Mouse (Mus musculus): ENCODE measurements around the gene Csnk1d.

The Csnk1d gene

GRCm38 (mm10) chr11:120954936-120955335, 36.2 kb downstream of the Csnk1d start:
- in situ Hi-C loops (cut with MboI, MseI), result no loop called here

DNA sequence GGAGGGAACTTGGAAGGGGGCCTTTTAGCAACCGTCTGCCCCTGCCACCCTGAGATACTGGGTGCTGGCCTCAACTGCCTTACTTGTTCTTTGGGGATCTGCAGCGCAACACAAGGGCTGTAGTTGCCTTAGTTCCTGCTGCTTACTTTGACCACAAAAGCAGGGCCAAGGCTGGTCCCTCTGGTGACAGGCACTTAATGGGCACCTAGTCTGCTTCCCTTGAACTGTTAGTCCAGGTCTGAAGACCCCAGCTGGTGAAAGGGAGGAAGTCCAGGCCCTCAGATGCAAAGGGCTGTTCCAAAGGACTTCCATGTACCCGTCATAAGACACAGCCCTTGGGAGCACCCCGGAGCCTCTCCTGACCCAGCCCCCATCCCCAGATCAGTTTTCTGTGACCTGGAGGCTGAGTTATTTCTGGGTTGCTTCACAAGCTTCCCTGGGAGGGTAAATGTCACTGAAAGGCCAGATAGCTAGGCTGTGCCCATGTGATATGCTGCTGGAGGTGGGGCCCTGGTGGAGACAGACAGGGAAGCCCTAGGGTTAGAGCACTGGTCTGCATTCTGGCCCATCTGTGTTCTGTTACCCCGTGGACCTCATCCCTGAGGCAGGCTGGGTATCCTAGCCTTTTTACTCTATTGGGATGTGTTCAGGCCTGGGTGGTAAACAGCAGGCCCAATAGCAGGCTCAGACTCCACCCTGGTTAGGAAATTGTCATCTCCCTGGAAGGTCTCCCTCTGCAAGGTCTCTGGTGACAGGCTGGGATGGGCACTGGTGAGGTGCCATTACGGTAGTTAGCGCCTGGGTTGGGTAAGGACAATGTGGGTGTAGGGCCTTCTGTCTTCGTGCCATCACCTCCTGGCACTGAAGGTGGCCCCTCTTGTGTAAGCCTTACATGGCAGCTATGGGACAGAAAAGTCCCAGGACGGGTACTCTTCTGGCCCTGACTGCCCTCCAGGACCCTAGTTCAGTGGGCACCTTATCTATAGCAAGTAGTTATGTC, 39.1 kb downstream of the Csnk1d start:
- in situ Hi-C loops (cut with MboI, MseI), result no loop called here

GRCm38 (mm10) chr11:120951237-120951636, 39.9 kb downstream of the Csnk1d start:
- in situ Hi-C loops (cut with MboI, MseI), result no loop called here

DNA sequence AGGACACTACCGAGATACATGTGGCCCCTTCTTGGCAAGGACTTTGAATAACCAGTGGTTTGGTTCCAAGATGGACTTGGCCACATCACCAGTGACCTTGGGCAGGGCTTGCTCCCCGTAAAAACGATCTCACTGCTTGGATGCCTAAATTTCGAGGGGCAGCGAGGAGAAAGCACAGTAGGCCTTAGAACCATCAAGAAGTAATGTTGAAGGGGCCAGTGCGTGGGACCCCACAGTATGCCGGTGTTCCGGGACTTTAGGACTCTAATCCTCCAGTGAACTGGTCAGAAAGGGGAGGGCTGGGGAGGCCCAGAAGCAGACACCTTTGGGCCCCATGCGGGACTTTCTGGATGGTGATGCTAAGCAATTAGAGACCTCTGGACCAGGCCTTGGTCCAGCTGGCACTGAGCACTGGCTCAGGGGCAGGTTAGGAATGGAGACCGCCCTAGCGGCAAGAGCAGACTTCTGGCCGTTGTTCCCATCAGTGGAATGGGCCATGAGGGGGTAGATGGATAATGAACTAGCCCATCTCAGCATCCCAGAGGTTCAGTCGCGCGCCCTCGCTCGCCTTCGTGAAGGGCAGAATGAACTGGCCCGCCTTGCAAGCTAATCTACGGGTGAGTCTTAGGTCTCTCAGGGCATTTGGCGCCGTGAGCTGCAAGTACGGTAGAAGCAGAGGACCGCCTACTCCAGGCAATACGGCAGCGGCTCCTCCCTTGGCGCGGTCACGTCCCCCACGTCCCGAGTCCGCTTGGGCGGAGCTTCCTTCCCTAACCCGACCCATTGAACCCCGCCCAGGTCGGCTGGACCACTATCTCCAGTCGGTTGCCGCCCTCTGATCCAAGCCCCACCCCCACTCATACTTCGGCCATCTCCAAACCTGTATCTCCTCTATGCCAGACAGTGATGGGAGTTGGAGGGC, 40.6 kb downstream of the Csnk1d start:
- in situ Hi-C loops (cut with MboI, MseI), result no loop called here

DNA sequence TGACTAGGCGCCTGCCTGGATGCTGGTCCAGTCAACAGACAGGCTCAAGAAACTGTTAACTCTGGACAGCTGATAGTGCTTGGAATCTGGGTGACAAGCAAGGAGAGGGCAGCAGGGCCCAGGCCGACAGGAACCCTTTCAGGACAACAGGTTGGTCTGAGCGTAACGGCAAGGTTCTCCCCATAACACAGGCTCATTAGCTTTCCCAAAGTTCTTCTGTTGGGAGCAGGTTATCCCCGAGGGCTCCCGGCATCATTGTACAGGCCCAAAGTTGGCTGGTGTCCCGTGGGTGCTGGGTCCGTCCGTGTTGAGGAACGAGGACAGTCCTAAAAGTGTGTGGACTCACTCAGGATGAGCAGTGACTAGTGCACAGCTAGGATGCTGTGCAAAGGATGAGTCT, 41.3 kb downstream of the Csnk1d start:
- in situ Hi-C loops (cut with MboI, MseI), result no loop called here

GRCm38 (mm10) chr11:120948861-120949851, 42.0 kb downstream of the Csnk1d start:
- in situ Hi-C loops (cut with MboI, MseI), result no loop called here

DNA sequence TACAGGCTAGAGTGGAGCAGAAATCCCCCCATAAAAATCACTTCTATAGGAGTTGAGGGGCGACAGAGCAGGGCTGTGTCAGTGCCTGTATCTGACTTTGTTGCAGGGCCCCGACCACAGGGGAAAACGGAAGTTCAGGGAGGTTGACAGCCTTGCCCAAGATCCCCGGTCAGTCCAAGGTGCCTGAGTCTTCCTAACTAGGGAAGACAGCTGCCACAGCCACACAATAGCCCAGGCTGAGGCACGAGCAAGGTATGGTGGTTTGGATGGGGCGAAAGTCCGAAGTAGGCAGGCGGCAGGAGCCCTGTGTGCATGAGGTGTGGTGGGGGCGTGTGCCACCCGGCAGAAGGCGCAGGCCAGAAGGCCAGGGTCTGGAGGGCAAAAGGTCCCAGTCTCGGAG, 42.8 kb downstream of the Csnk1d start, which contains the start of gene Slc16a3:
Gene Slc16a3, plus strand, starts transcription at position 153 of the 400 bp plus-strand sequence.
- in situ Hi-C loops (cut with MboI, MseI), result no loop called here

DNA sequence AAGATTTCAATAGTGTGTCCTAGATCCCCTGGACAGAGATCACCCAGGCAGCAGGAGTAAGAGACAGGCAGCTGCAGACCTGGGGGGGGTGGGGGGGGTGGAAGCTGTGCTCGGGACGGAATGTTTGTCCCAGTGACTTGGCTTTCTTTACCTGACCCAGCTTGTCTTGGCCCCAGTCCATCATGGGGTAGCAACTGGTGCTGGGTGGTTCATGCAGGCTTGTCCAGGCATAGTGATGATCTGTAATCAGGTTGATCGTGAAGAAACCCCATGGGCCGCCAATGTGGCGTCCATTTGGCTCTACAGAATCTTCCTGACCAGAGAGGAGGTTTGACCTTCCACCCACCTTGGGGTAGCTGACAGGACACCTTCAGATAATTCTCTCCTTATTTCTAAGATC, 45.2 kb downstream of the Csnk1d start:
- in situ Hi-C loops (cut with MboI, MseI), result no loop called here

GRCm38 (mm10) chr11:120945266-120945665, 45.9 kb downstream of the Csnk1d start:
- in situ Hi-C loops (cut with MboI, MseI), result no loop called here

DNA sequence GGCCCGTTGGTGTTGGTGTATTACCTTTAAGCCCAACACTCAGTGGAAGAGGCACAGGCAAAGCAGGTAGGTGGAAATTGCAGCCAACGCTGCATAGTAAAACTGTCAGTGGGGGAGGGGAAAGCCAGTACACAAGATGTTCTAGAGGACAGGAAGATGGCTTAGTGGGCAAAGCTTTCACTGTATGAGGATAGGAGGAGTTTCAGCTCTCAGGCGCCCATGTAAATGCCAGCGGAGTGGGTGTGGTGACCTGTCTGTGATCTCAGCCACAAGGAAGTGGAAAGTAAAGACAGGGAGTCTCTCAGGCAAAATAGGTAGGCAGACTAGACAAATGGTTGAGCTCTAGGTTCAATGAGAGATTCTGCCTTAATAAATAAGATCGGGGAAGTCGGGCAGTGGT, 50.2 kb downstream of the Csnk1d start:
- in situ Hi-C loops (cut with MboI, MseI), result no loop called here

DNA sequence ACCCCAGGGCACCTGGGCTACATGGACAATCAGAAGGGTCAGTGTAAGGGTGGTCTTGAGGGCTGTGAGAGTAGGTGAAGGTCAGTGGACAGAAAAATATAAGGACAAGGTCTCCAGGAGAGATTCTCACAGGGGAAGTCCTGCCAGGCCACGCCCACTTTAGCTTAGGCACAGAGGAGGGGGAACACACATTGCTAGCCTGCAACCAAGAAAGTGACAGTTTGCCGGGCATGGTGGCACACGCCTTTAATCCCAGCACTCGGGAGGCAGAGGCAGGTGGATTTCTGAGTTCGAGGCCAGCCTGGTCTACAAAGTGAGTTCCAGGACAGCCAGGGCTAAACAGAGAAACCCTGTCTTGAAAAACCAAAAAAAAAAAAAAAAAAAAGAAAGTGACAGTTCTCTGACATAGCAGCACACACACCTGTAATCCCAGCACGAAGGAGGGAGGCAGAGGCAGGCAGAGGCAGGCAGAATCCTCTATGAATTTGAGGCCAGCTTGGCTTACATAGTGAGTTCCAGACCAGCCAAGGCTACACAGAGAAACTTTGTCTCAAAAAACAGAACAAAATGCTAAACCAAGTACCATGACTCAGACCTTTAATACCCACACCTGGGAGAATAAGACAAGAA, 51.3 kb downstream of the Csnk1d start:
- in situ Hi-C loops (cut with MboI, MseI), result loop anchor here (5.0 kb wide), 1 partner anchor 1283 kb away; no protein-coding TSS in a partner anchor

DNA sequence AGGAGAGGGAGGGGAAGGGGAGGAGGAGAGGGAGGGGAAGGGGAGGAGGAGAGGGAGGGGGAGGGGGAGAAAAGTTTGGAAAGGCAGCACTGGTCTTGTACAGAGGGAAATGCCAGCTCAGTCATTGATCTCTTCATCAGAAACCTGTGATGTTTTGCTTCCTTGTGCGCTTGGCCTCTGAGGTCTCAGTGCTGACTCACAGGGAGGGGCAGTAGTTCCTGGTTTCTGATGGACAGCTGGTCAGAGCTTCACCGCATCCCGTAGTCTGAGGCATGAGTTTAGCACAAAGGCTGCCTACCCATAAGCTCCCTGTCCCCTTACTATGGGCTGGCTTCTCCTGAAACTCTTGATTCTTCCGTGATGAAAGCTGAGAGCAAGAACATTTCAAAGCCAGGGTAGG, 52.3 kb downstream of the Csnk1d start:
- in situ Hi-C loops (cut with MboI, MseI), result loop anchor here (5.0 kb wide), 1 partner anchor 1281 kb away; no protein-coding TSS in a partner anchor

GRCm38 (mm10) chr11:120937976-120938375, 53.2 kb downstream of the Csnk1d start:
- in situ Hi-C loops (cut with MboI, MseI), result loop anchor here (5.0 kb wide), 1 partner anchor 1281 kb away; no protein-coding TSS in a partner anchor

- in situ Hi-C loops (cut with MboI, MseI), result no loop called here
Measured at GRCm38 (mm10) chr11:120932564-120933398, 58.3 kb downstream of the Csnk1d start, which contains the start of gene Ccdc57. Ccdc57 (minus strand) TSS chr11:120932872.

DNA sequence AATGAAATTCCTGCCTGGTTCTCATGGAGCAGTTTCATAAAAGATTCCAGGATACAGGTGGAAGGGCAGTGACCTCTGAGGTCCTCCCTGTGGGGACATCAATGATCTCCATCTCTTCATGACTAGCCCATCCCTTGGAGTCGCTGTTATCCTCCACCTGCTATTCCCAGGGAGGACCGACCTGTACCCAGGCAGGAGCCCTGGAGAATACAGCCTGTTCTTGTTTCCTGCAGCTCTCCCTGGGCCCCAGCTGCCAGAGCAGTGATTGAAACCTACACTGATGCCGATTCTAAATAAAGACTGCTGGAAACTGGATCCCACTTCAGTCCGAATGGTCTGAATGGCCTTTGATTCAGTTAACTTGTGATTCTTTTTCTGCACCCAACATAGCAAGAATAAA, 59.7 kb downstream of the Csnk1d start:
- in situ Hi-C loops (cut with MboI, MseI), result no loop called here

- in situ Hi-C loops (cut with MboI, MseI), result no loop called here
Measured at GRCm38 (mm10) chr11:120928468-120928867, 62.7 kb downstream of the Csnk1d start.

DNA sequence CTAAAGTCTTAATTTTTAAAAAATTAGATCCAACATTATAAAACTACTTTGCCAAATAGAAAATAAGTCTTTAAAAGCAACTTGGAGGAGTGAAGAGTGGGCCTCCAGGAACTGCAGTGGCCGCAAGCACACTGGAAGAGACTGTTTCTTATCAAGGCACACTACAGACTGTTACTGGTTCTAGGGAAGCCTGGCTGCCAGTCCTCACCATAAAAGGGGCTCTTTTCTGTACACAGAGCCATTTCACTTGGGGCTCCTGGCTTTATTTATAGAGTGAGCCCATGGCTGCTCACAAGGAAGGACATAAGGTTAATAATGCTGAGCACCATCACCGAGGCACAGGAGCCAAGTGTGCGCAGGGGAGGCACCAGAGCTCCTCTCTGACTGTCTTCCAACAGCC, 68.6 kb downstream of the Csnk1d start:
- in situ Hi-C loops (cut with MboI, MseI), result no loop called here

DNA sequence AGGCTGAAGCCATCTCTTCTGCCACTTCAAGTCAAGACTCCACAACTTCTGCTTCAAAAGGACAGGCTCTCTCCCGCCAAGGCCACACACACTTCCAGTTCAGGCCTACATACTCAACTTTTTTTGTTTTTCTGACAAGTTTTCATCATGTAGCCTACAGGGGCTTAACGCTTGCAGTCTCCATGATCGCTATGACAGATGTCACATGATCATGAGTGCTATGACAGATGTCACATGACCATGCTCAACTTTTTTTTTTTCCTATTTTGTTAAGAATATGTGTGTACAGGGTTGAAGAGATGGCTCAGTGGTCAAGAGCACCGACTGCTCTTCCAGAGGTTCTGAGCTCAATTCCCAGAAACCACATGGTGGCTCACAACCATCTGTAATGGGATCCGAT, 73.4 kb downstream of the Csnk1d start:
- in situ Hi-C loops (cut with MboI, MseI), result no loop called here

- in situ Hi-C loops (cut with MboI, MseI), result no loop called here
Measured at GRCm38 (mm10) chr11:120916477-120916876, 74.7 kb downstream of the Csnk1d start.

Data from T-helper 1 cell (primary cell).